Mouse (Mus musculus) liver, embryonic 14.5 days (tissue): ENCODE data around the gene Sh2b2.

Source experiments
- CTCF ChIP-seq: IDR thresholded peaks from 2 replicates; pipeline ENCODE4 v1.5.1; 2016; ENCODE audit warnings: antibody characterized with exemption, low read depth, control low read depth
- EP300 ChIP-seq: IDR thresholded peaks from 2 replicates; pipeline ENCODE4 v1.6.1; 2016; ENCODE audit warnings: antibody characterized with exemption, low read depth

- TF ChIP-seq CTCF (no peak), EP300 (no peak)
Observed at GRCm38 (mm10) chr5:136210549-136210948, 35.8 kb downstream of the Sh2b2 start.
